Mouse (Mus musculus): ENCODE results near the gene Shc4. TPM values are rescaled to one million over a fixed set of nuclear protein-coding genes. Genes with fewer than 3 reads are reported as not detected.

Shc4 gene
- total and polyA plus RNA-seq, 3 experiments: 0.21 to 1.1 (median 0.37) TPM

DNA sequence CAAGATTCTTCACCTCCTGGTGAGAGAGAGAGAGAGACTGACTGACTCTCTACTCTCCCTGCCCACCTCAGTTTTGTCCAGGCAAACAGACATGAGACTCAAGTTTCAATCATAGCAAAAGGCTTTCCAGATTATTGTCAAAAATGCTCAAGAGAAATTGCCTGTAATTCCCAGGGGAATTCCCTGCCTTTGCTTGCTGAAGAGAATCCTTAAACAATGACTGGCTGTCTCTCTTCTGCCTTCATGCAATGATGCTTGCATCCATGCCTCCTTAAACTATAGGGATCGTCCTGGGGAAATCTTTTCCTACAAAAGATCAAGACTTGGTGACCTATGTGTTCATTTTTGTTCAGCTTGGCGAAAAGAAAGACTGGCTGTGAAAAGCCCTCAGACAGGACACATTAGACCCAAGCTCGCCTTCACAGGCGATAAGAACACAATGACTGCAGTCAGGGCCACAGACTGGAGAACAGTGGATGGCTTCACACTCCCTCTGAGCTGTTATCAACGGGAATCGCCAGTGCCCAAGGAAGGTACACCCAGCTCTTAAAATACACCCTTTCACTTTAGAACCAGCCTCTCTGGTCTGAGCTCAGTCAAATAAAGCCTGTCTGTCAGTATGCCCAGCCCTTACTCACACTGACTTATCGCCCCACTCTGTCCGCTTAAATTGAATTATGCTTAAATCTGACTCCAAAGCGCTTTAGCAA is 38.4 kb downstream of the Shc4 start:
- no peaks in the 10 kb centered on the region for H3K27me3 ChIP-seq (replicated peaks)
- dilution Hi-C loops (cut with MboI; ENCODE audit: extremely low pct_ligation_motif_present, extremely low pct_unique_long_range_greater_than_20kb, low sequenced_read_pairs): no loop called here
- H3K4me2 ChIP-seq (ENCODE audit: insufficient read depth, low read depth, poor library complexity, severe bottlenecking): no peak overlapping the region
- TF ChIP-seq UBTF (IDR thresholded peaks at IDR 0.05; ENCODE audit: low read depth, low read length): no peak
- TF ChIP-seq MAZ (IDR thresholded peaks at IDR 0.05; ENCODE audit: low read depth, low read length): no peak
- TF ChIP-seq MAFK (IDR thresholded peaks at IDR 0.05; ENCODE audit: insufficient replicate concordance, low read length): no peak
- TF ChIP-seq CTCF (conservative IDR thresholded peaks at IDR 0.05 in 1 of 2, IDR thresholded peaks at IDR 0.05 in 1 of 2; ENCODE audit: low read depth in 2 of 2, low read length in 2 of 2): no peak
- TF ChIP-seq CHD1 (IDR thresholded peaks at IDR 0.05; ENCODE audit: low read depth, low read length): no peak
- TF ChIP-seq ETS1 (conservative IDR thresholded peaks at IDR 0.05; ENCODE audit: low read depth, low read length): no peak
- TF ChIP-seq MEF2A (IDR thresholded peaks at IDR 0.05; ENCODE audit: borderline replicate concordance, low read depth, low read length): no peak
- no peak for TF ChIP-seq HCFC1 (IDR thresholded peaks at IDR 0.05; ENCODE audit: low read depth, low read length)
- no peak for TF ChIP-seq POLR2AphosphoS2 (IDR thresholded peaks at IDR 0.05; ENCODE audit: low read depth, low read length)
- no peak overlapping the region for H3K4me3 ChIP-seq (replicated peaks in 1 of 3; ENCODE audit: low read depth in 2 of 3, low read length in 2 of 3, poor library complexity in 1 of 3)
- no peak overlapping the region for H3K9ac ChIP-seq (ENCODE audit: insufficient read depth, low read depth)
- in situ Hi-C loops (cut with MboI; ENCODE audit: low pct_ligation_motif_present, low pct_unique_long_range_greater_than_20kb, low sequenced_read_pairs): no loop called here
- no peak overlapping the region for H3K27ac ChIP-seq (ENCODE audit: insufficient read depth, low read depth)
- peaks cover 2% of the 10 kb centered on the region for H3K9me3 ChIP-seq (replicated peaks; ENCODE audit: low read length)
- H3K79me2 ChIP-seq (replicated peaks; ENCODE audit: control insufficient read depth, extremely low read depth, insufficient read depth, poor library complexity, severe bottlenecking): no peaks in the 10 kb centered on the region
- H3K36me3 ChIP-seq (replicated peaks in 1 of 2; ENCODE audit: control insufficient read depth in 1 of 2, insufficient read depth in 1 of 2, low read length in 1 of 2): no peaks in the 10 kb centered on the region
- peaks cover 3 to 21% of the 10 kb centered on the region in 2 experiments; a peak in 3 of 4 replicates for H3K4me1 ChIP-seq (ENCODE audit: control insufficient read depth in 1 of 2, insufficient read depth in 2 of 2)
- DNase-seq (ENCODE audit: extremely low read depth): no peak

- in situ Hi-C loops (cut with MboI; ENCODE audit: low pct_ligation_motif_present, low pct_unique_long_range_greater_than_20kb, low sequenced_read_pairs) (no loop called here), dilution Hi-C loops (cut with MboI; ENCODE audit: extremely low pct_ligation_motif_present, extremely low pct_unique_long_range_greater_than_20kb, low sequenced_read_pairs) (no loop called here)
- Histone ChIP-seq H3K4me3 (replicated peaks in 1 of 3; ENCODE audit: low read depth in 2 of 3, low read length in 2 of 3, poor library complexity in 1 of 3) (no peak overlapping the region), H3K27me3 (replicated peaks) (no peaks in the 10 kb centered on the region), H3K36me3 (replicated peaks in 1 of 2; ENCODE audit: control insufficient read depth in 1 of 2, insufficient read depth in 1 of 2, low read length in 1 of 2) (no peaks in the 10 kb centered on the region), H3K4me2 (ENCODE audit: insufficient read depth, low read depth, poor library complexity, severe bottlenecking) (no peak overlapping the region), H3K27ac (ENCODE audit: insufficient read depth, low read depth) (no peak overlapping the region), H3K4me1 (ENCODE audit: control insufficient read depth in 1 of 2, insufficient read depth in 2 of 2) (peaks cover 3 to 21% of the 10 kb centered on the region in 2 experiments; a peak in 3 of 4 replicates), H3K9me3 (replicated peaks; ENCODE audit: low read length) (peaks cover 2% of the 10 kb centered on the region), H3K9ac (ENCODE audit: insufficient read depth, low read depth) (no peak overlapping the region), H3K79me2 (replicated peaks; ENCODE audit: control insufficient read depth, extremely low read depth, insufficient read depth, poor library complexity, severe bottlenecking) (no peaks in the 10 kb centered on the region)
- no peak for DNase-seq (ENCODE audit: extremely low read depth)
- TF ChIP-seq EP300 (IDR thresholded peaks at IDR 0.05; ENCODE audit: low read length) (no peak), CHD2 (IDR thresholded peaks at IDR 0.05; ENCODE audit: low read length) (no peak)
Observed at GRCm38 (mm10) chr2:125684559-125685440, 39.1 kb downstream of the Shc4 start.

All from CH12.LX (cell line).